Mouse (Mus musculus): ENCODE data around the gene Card9.
"Not testable (repeated sequence)": the region's sequence is repeated elsewhere in the genome, so short reads cannot be mapped to it uniquely, and the experiment has no call there.

The Card9 gene

GRCm38 (mm10) chr2:26360772-26361171 is at the start of gene Card9:
Gene Card9 (minus strand): TSS chr2:26360918.
- DNase-seq (ENCODE audit: low read depth, low spot score), result no peak

DNA sequence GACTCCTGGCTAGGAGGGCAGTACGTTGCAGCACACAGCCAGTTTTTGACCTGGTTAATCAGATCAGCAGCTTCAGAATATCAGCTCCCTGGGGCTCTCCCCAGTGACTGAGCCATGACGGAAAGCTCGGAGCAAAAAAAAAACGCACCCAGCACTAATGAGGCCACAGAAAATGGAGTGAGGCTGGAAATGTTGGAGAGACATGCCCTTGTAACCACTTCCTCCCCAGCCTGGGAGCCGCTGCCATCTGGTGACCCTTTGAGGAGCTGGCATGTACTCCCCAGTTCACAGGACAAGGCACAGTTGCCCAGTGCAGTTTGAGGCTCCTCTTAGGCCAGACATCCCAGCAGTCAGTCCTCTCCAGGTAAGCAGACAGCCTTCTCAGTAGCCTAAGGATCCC is 49.4 kb upstream of the Card9 start:
- DNase-seq (ENCODE audit: low read depth, low spot score), result no peak

DNA sequence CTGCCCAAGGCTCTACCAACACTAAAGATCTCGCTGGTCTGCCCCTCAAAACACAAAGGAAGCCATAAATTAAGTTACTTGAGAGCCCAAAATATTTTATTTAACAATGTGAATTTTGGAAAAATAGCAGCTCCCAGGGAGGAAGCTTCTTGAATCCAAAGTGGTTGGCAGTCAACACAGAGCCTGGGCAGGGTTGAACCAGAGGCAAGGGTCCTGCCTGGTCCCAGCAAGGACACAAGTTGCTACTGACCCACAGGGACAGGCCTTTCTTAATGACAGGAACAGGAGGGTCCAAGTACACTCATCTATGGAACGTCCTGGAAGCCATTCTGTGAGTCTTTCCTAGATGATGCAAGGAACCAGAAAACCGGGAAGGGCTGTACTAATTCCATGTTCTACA is 48.6 kb upstream of the Card9 start:
- DNase-seq (ENCODE audit: low read depth, low spot score), result no peak

GRCm38 (mm10) chr2:26408515-26409356 is 48.0 kb upstream of the Card9 start, which contains the start of gene Inpp5e:
Gene Inpp5e (minus strand): TSS chr2:26409203.
- DNase-seq (ENCODE audit: low read depth, low spot score), result peak; percentile 95

DNA sequence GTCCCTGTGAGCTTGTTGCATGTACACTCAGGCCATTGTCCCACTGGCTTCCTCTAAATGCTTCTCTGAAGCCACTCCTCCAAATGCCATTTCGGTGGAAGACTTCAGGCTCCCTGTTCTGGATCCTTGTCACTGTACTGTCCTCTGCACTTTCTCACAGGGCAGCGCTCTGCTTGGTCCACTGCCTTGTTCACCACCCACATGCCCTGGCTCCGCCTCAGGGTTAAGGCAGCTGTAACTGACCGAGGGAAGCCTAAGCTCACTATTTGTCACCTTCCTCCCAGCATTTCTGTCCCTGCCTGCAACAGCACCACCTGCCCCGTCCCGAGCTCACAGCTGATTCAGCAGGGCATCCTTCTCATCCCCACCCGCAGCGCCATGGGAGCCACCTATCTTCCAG is 42.6 kb upstream of the Card9 start:
- DNase-seq (ENCODE audit: low read depth, low spot score), result no peak

- no peak for DNase-seq (ENCODE audit: low read depth, low spot score)
These were observed 41.5 kb upstream of the Card9 start for GRCm38 (mm10) chr2:26402265-26402664.

GRCm38 (mm10) chr2:26401023-26401422 is 40.3 kb upstream of the Card9 start:
- no peak for DNase-seq (ENCODE audit: low read depth, low spot score)

- DNase-seq (ENCODE audit: low read depth, low spot score), result no peak
These were observed 39.6 kb upstream of the Card9 start for GRCm38 (mm10) chr2:26400296-26400695.

DNA sequence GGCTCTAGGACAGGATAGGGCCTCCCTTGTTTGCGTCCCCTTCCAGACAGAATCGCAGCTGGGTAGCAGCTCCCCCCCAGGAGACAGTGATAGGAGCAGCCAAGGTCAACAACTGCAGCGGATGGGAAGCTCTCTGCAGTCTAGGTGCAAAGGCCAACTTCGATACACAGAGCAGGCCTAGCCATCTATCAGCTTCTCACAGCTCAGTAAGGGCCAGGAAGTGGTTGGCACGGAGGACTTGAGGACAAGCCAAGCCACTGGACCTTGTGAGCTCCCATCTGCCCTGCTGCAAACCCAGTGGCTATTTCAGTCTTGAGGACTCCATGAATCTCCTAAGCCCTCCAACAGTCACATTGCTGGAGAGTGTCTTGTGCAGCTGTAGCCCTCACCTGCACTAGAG is 38.9 kb upstream of the Card9 start:
- no peak for DNase-seq (ENCODE audit: low read depth, low spot score)

DNA sequence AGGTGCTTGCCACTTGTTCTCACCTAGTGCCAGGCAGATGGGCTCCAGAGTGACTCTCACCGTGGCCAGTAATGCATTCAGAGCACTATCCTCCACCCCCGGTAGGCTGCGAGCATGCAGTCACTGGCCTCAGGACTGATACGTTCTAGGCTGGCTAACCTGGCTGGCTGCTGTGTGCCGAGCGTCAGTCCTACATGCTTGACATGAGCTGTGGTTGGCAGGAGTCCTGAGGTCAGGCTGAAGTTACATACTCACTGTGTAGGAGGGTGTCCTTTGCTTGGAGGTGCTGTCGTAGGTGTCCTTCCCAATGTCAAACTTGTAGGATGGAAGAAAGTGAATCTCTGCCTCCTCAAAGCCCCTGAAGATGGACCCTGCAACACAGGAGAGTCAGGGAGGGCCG is 38.3 kb upstream of the Card9 start:
- no peak for DNase-seq (ENCODE audit: low read depth, low spot score)

DNA sequence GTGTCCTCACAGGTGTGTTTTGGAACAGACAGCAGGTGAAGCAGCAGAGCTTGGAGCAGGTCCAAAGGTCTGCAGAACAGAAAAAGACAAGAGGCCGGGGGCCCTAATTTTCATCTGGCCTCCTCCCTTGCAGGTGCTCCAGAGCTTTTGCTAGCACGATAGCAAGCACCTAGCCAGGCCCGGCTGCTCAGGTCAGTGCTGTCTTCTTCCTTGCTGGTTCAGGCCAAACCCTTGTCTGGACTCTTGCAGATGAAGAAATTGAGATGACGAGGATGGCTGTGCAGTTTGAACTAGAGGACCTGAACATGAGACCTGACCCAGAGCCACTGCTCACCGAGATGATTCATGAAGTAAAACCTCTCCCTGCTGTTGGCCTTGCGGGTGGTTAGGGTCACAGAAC is 30.9 kb upstream of the Card9 start:
- no peak for DNase-seq (ENCODE audit: low read depth, low spot score)

DNA sequence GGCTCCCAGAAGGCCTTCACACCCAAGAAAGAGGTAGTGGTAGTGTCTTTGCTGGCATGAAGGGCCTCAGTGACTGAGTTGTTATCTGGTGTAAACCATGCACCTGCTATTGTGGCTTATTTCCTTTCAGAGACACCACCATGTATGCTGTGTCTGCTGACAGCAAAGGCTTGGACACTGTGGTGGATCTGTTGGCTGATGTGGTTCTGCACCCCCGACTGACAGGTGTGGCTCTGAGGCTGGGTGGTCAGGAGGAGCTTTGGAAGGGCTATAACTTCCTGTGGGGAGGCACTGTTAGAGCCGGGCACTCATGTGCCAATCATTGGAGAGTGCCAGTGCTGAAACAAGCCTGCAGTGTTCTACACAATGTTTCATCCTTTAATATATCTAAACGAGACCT is 30.2 kb upstream of the Card9 start:
- no peak for DNase-seq (ENCODE audit: low read depth, low spot score)

DNA sequence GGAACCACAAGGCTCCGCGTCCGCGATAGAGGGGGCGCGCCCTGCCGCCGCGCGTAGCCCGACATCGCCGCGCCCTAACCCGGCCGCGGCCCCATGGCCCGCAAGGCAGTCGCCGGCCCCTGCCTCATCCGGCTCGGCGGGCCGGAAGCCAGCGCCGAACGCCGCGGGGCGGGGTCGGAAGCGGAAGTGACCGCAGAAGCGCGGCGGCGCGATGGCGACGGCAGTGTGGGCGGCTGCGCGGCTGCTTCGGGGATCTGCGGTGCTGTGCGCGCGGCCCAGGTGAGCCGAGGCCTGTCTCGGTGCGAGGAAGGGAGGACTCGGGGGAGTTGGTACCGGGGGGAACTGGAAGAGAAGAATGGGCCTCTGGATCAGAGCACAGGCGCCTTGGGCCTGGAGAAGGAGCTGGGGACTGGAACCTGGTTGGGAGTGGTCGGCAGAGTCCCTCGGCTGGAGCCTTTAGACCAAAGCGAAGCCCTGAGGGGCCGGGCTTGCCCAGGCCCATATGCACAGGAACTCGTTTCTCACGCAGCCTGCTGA is 28.5 kb upstream of the Card9 start, which contains the start of the genes Entr1 and Pmpca:
Entr1 (minus strand) TSS at position 163 of the 537 bp plus-strand sequence.
Pmpca (plus strand) TSS at position 186 of the 537 bp plus-strand sequence.
- DNase-seq (ENCODE audit: low read depth, low spot score), result peak; percentile 94

GRCm38 (mm10) chr2:26388682-26389153 is 28.0 kb upstream of the Card9 start:
- DNase-seq (ENCODE audit: low read depth, low spot score), result no peak

- no peak for DNase-seq (ENCODE audit: low read depth, low spot score)
These were observed 27.0 kb upstream of the Card9 start for GRCm38 (mm10) chr2:26387713-26388112.

- not testable (repeated sequence) for DNase-seq (ENCODE audit: low read depth, low spot score)
These were observed 20.2 kb upstream of the Card9 start for GRCm38 (mm10) chr2:26380871-26381270.

GRCm38 (mm10) chr2:26380131-26380771 is 19.5 kb upstream of the Card9 start, which contains the start of gene Snapc4:
Gene Snapc4 (minus strand): TSS chr2:26380653.
- peak; percentile 92 for DNase-seq (ENCODE audit: low read depth, low spot score)

DNA sequence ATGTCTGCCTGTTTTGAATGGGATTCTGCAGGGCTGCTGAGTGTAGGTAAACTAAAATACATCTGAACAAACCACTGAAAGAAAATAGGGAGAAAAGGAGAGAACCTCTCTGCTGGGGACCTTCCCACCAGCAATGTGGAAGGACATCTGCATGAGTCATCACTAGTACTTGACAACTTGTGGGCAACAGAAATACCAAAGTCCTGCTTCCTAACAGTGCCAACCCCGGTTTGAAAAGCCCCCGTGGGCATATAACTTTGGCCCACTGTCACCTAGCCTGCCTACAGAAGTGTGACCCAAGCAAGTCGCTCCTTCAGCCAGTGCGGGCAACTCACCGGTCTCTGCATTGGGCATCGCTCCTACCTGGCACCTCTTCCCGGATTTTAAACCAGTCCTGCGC is 11.7 kb upstream of the Card9 start:
- DNase-seq (ENCODE audit: low read depth, low spot score), result no peak

- no peak for DNase-seq (ENCODE audit: low read depth, low spot score)
These were observed 7.9 kb upstream of the Card9 start for GRCm38 (mm10) chr2:26368572-26368971.

DNA sequence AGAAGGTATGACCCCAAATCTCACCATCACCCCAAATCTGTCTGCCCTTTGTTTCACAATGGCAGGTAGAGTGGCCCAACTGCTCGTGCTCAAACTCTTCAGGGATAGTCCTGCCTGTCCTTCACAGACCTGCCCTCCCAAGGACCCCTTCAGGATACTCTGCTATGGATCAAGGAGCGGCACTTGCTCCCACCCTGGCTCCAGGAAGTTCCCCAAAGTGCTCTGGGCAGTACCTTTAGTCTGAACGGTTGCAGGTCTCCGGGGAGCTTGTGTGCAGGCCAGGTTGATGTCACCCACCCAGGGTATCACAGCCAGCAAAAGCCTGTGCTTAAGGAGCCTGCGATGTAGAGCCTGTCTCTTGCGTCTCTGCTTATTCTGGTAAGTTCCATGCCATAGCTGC is 7.2 kb upstream of the Card9 start:
- no peak for DNase-seq (ENCODE audit: low read depth, low spot score)

GRCm38 (mm10) chr2:26364738-26365465 is 4.2 kb upstream of the Card9 start:
- DNase-seq (ENCODE audit: low read depth, low spot score), result no peak

- DNase-seq (ENCODE audit: low read depth, low spot score), result no peak
These were observed 2.8 kb upstream of the Card9 start for GRCm38 (mm10) chr2:26363481-26363880.

Measured in CD4-positive, CD25-positive, alpha-beta regulatory T cell, adult 2 months (primary cell).